9 mouse cellular contexts compared by ENCODE assay signal in genomic region chr14:25496989-25497388, GRCm38 (mm10). TPM values are rescaled to one million over a fixed set of nuclear protein-coding genes. Genes with fewer than 3 reads are reported as not detected.
DNase-seq lines count a peak whose midpoint lies in the region; ATAC-seq lines count a peak whose summit lies in the region.
"Had no signal": no experiment of that assay in that cellular context is flagged by ENCODE, and none has a peak within 500 bp of the region (broad histone marks: within the 10 kb centered on the region; RNA-seq: fewer than 3 reads in every experiment).

No protein-coding gene starts in this region.

- peaks cover 100% of the 10 kb centered on the region for H3K4me1 ChIP-seq in heart, embryonic 12.5 days (replicated peaks)
- peaks cover 95% of the 10 kb centered on the region for H3K4me1 ChIP-seq in heart, embryonic 11.5 days (ENCODE audit: control insufficient read depth, insufficient read depth, low read length)
- peaks cover 86% of the 10 kb centered on the region for H3K4me1 ChIP-seq in hindbrain, embryonic 16.5 days (ENCODE audit: control insufficient read depth, insufficient read depth, low read depth, low read length)
- H3K4me1 ChIP-seq in neural tube, embryonic 15.5 days, result peaks cover 100% of the 10 kb centered on the region

- no peak overlapping the region for H3K4me3 ChIP-seq in heart, embryonic 12.5 days
- H3K4me3 ChIP-seq in heart, embryonic 11.5 days (ENCODE audit: low read depth, low read length), result no peak overlapping the region
- no peak overlapping the region for H3K4me3 ChIP-seq in hindbrain, embryonic 16.5 days (ENCODE audit: low read length)
- H3K4me3 ChIP-seq in neural tube, embryonic 15.5 days (replicated peaks), result no peak overlapping the region

- no peaks in the 10 kb centered on the region for H3K36me3 ChIP-seq in heart, embryonic 12.5 days
- no peaks in the 10 kb centered on the region for H3K36me3 ChIP-seq in heart, embryonic 11.5 days (ENCODE audit: control insufficient read depth, insufficient read depth, low read length)
- no peaks in the 10 kb centered on the region for H3K36me3 ChIP-seq in hindbrain, embryonic 16.5 days (ENCODE audit: control insufficient read depth, insufficient read depth, low read length)
- H3K36me3 ChIP-seq in neural tube, embryonic 15.5 days, result no peaks in the 10 kb centered on the region

- peak; percentile 18 for DNase-seq in lung, postnatal 10 days
- DNase-seq in lung, postnatal 36 days, result no peak
- no peak for DNase-seq in layer of hippocampus, adult 11-12 months (ENCODE audit: low spot score)
- DNase-seq: cerebellum, adult 11 months had no signal

- H3K9me3 ChIP-seq in heart, embryonic 12.5 days (replicated peaks), result no peaks in the 10 kb centered on the region
- no peaks in the 10 kb centered on the region for H3K9me3 ChIP-seq in heart, embryonic 11.5 days (replicated peaks; ENCODE audit: control insufficient read depth, low read length)
- no peaks in the 10 kb centered on the region for H3K9me3 ChIP-seq in hindbrain, embryonic 16.5 days (ENCODE audit: control insufficient read depth, low read length)
- H3K9me3 ChIP-seq in neural tube, embryonic 15.5 days (replicated peaks), result no peaks in the 10 kb centered on the region

- peak overlapping the region; percentile 49; the same call in 1 of the 2 replicates for H3K27ac ChIP-seq in heart, embryonic 12.5 days (ENCODE audit: poor library complexity, severe bottlenecking)
- no peak overlapping the region for H3K27ac ChIP-seq in heart, embryonic 11.5 days (ENCODE audit: low read depth, low read length)
- H3K27ac ChIP-seq in hindbrain, embryonic 16.5 days (ENCODE audit: low read depth, low read length), result peak overlapping the region; percentile 80; the same call in 1 of the 2 replicates
- peak overlapping the region; percentile 83 for H3K27ac ChIP-seq in neural tube, embryonic 15.5 days (replicated peaks)

- ATAC-seq in heart, embryonic 12.5 days (ENCODE audit: insufficient number of reproducible peaks, low FRiP score), result no peak
- ATAC-seq in heart, embryonic 11.5 days (replicated peaks; ENCODE audit: insufficient number of reproducible peaks, low FRiP score, low TSS enrichment), result no peak
- ATAC-seq in hindbrain, embryonic 16.5 days, result no peak
- no peak for ATAC-seq in neural tube, embryonic 15.5 days (ENCODE audit: low FRiP score)
- ATAC-seq in granulocyte monocyte progenitor cell, adult 5-6 weeks (replicated peaks; ENCODE audit: poor library complexity, severe bottlenecking), result no peak

- no peak overlapping the region for H3K9ac ChIP-seq in heart, embryonic 12.5 days
- H3K9ac ChIP-seq in heart, embryonic 11.5 days (ENCODE audit: low read depth, low read length), result no peak overlapping the region
- H3K9ac ChIP-seq in hindbrain, embryonic 16.5 days (ENCODE audit: low read depth, low read length), result no peak overlapping the region; the same call in 1 of the 2 replicates
- H3K9ac ChIP-seq in neural tube, embryonic 15.5 days (replicated peaks), result no peak overlapping the region

- 50% methylated on average over 3 of the region's 3 CpGs for WGBS in heart, embryonic 12.5 days
- 53% methylated on average over 3 of the region's 3 CpGs for WGBS in heart, embryonic 11.5 days (ENCODE audit: insufficient replicate concordance)
- 63% methylated on average over 3 of the region's 3 CpGs for WGBS in hindbrain, embryonic 16.5 days
- 68% methylated on average over 3 of the region's 3 CpGs for whole genome bisulfite sequencing in neural tube, embryonic 15.5 days

- H3K27me3 ChIP-seq in heart, embryonic 12.5 days (replicated peaks), result no peaks in the 10 kb centered on the region
- no peaks in the 10 kb centered on the region for H3K27me3 ChIP-seq in heart, embryonic 11.5 days (ENCODE audit: control insufficient read depth, insufficient read depth, low read length)
- no peaks in the 10 kb centered on the region for H3K27me3 ChIP-seq in hindbrain, embryonic 16.5 days (replicated peaks; ENCODE audit: control insufficient read depth, insufficient read depth, low read length)
- no peaks in the 10 kb centered on the region for H3K27me3 ChIP-seq in neural tube, embryonic 15.5 days (replicated peaks)

- no peak overlapping the region for H3K4me2 ChIP-seq in heart, embryonic 12.5 days
- no peak overlapping the region for H3K4me2 ChIP-seq in heart, embryonic 11.5 days
- no peak overlapping the region for H3K4me2 ChIP-seq in hindbrain, embryonic 16.5 days (ENCODE audit: low read length)
- no peak overlapping the region for H3K4me2 ChIP-seq in neural tube, embryonic 15.5 days

RNA-seq across cellular contexts. Expression of gene Zmiz1, which starts 38.0 kb away (rescaled TPM):
- 34.2 and 41.4 TPM in 2 replicates for polyA plus RNA-seq in heart, embryonic 12.5 days (2016; fragmentation: Nextera tagmentation; extraction: Ambion mirVana)
- polyA plus RNA-seq in heart, embryonic 11.5 days (2014; fragmentation: Nextera tagmentation; extraction: Ambion mirVana), result 34.9 and 36.2 TPM in 2 replicates
- polyA plus RNA-seq in hindbrain, embryonic 16.5 days (2015; fragmentation: Nextera tagmentation; extraction: Ambion mirVana), result 50.4 and 55.0 TPM in 2 replicates
- polyA plus RNA-seq in neural tube, embryonic 15.5 days (2015; fragmentation: Nextera tagmentation; extraction: Ambion mirVana), result 51.1 and 54.7 TPM in 2 replicates
- total RNA-seq in granulocyte monocyte progenitor cell, adult 5-6 weeks (2014; fragmentation: Nextera tagmentation), result 93.2 and 97.4 TPM in 2 replicates
- total RNA-seq in granulocyte monocyte progenitor cell, adult 5-6 weeks (2017), result 6.9 and 8.9 TPM in 2 replicates
